Mouse (Mus musculus) hindbrain, embryonic 16.5 days (tissue): ENCODE data around the gene Ccin. TPM values are rescaled to one million over a fixed set of nuclear protein-coding genes. Genes with fewer than 3 reads are reported as not detected.

Experiments used
- ATAC-seq: fragments of 200-750 bp; cut with Nextera tagmentation; 2 replicates; pipeline ENCODE4 v1.8.0; 2017; ENCODE audit warnings: moderate TSS enrichment, moderate library complexity
- H3K27ac ChIP-seq: fragments of 300-500 bp; sonication (generic); 2 replicates; pipeline ENCODE4 v1.5.1; 2014; ENCODE audit warnings: low read depth, mild to moderate bottlenecking, control low read depth, low read length, moderate library complexity
- H3K27me3 ChIP-seq: fragments of 300-500 bp; sonication (generic); replicated peaks from 2 replicates; pipeline ENCODE4 v1.6.1; 2014; ENCODE audit warnings: low read length; ENCODE audit not compliant: control insufficient read depth, insufficient read depth
- H3K36me3 ChIP-seq: fragments of 300-500 bp; sonication (generic); 2 replicates; pipeline ENCODE4 v1.6.1; 2014; ENCODE audit warnings: mild to moderate bottlenecking, low read length, moderate library complexity, mixed read lengths; ENCODE audit not compliant: control insufficient read depth, insufficient read depth
- H3K4me1 ChIP-seq: fragments of 300-500 bp; sonication (generic); 2 replicates; pipeline ENCODE4 v1.6.1; 2014; ENCODE audit warnings: low read depth, low read length; ENCODE audit not compliant: control insufficient read depth, insufficient read depth
- H3K4me2 ChIP-seq: fragments of 300-500 bp; sonication (generic); 2 replicates; pipeline ENCODE4 v1.6.1; 2014; ENCODE audit warnings: mild to moderate bottlenecking, low read length, control low read depth, moderate library complexity
- H3K4me3 ChIP-seq: fragments of 300-500 bp; sonication (generic); 2 replicates; pipeline ENCODE4 v1.5.1; 2014; ENCODE audit warnings: mild to moderate bottlenecking, low read length, control low read depth, moderate library complexity
- H3K9ac ChIP-seq: fragments of 300-500 bp; sonication (generic); 2 replicates; pipeline ENCODE4 v1.6.1; 2014; ENCODE audit warnings: low read depth, mild to moderate bottlenecking, control low read depth, low read length, moderate library complexity
- H3K9me3 ChIP-seq: fragments of 300-500 bp; sonication (generic); 2 replicates; pipeline ENCODE4 v1.6.1; 2014; ENCODE audit warnings: mild to moderate bottlenecking, low read length, moderate library complexity; ENCODE audit not compliant: control insufficient read depth
- WGBS: fragments of 180-500 bp; shearing (Covaris S2); extraction: QIAGEN DNeasy Blood & Tissue Kit; methylation state at CpG from one replicate; pipeline ENCODE4 v1.1.7; 2014; 5-methylcytosine and 5-hydroxymethylcytosine counted together
- polyA plus RNA-seq: library from polyadenylated mRNA; unstranded; fragments of >200 nt; fragmentation: Nextera tagmentation; extraction: Ambion mirVana; gene quantifications from 2 replicates; pipeline ENCODE4 v1.2.1, GENCODE M21; 2015

Ccin gene
- not detected in 2 replicates for polyA plus RNA-seq

GRCm38 (mm10) chr4:43983181-43983580 is at the start of gene Ccin:
Ccin (plus strand) TSS chr4:43983483.
- Histone ChIP-seq H3K4me2 (peak within 1 kb of the TSS; percentile 78), H3K27me3 (no peaks in the 10 kb centered on the region), H3K4me3 (peak within 1 kb of the TSS; percentile 39), H3K4me1 (peaks cover 13% of the 10 kb centered on the region), H3K9ac (peak within 1 kb of the TSS; percentile 61), H3K27ac (no peak within 1 kb of the TSS), H3K36me3 (no peaks in the 10 kb centered on the region), H3K9me3 (no peaks in the 10 kb centered on the region)
- ATAC-seq = no peak
- 84% methylated on average over 11 of the region's 11 CpGs for WGBS

DNA sequence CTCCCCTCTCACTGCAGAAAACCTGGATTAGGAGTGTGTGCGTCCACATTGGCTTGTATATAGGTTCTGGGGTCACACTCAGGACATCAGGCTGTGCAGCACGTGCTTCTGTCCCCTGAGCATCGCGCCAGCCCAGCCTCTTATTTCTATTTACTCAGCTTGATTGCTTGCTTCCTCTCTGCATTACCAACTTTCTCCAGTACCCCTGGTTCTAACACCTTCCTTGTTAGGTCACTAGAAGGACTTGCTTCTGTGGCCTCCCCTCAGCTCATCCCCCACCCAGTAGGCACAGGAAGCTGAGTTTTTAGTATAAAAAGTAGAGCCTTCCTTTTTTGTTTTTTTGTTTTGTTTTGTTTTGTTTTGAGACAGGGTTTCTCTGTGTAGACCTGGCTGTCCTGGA is 47.1 kb upstream of the Ccin start:
- Histone ChIP-seq H3K9ac (no peak overlapping the region), H3K9me3 (no peaks in the 10 kb centered on the region), H3K4me1 (no peaks in the 10 kb centered on the region), H3K36me3 (peaks cover 12% of the 10 kb centered on the region), H3K27me3 (no peaks in the 10 kb centered on the region), H3K4me2 (no peak overlapping the region), H3K4me3 (no peak overlapping the region), H3K27ac (no peak overlapping the region)
- 97% methylated on average over 4 of the region's 4 CpGs for WGBS
- ATAC-seq = no peak

DNA sequence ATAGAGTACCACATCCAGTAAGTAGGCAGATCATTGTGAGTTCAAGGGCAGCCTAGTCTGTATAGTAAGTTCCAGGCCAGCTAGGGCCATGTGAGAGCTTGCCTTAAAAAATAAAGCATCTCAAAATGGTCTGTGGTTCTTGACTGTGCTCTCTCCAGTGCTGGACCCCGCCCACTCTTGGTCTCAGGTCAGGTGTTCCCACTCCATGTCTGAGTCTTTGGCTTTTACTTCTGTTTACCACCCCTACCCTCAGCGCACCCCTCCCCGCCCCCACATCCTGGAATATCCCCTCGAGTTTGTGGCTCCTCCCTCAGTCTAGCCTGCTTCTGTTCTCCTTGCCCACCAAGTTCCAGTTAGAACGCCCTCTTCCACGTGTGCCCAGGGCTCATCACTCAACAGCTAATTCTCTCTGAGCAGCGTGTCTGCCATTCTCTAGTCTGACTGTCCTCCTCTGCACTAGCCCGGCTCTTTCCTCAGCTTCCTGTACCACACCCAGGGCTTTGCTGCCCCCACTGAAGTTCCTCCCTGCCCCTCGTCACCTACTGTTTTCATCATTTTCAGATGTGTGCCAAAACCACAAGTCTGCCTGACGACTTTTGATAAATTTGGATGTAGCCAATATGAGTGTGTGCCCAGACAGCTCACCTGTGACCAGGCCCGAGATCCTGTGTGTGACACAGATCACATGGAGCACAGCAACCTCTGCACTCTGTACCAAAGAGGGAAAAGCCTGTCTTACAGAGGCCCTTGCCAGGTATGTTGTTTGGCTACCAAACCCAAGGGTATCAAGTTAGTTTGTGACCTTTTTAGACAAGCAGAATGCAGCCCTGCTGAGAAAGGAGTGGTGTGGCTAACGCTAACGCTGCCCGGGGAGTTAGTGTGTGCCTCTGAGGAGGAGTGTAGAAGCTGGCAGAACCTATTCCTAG is 46.3 kb upstream of the Ccin start:
- no peak for ATAC-seq
- WGBS = 85% methylated on average over 14 of the region's 14 CpGs
- no peak overlapping the region for H3K4me3 ChIP-seq
- no peaks in the 10 kb centered on the region for H3K9me3 ChIP-seq
- no peak overlapping the region for H3K9ac ChIP-seq
- no peaks in the 10 kb centered on the region for H3K4me1 ChIP-seq
- no peaks in the 10 kb centered on the region for H3K27me3 ChIP-seq
- H3K36me3 ChIP-seq = peaks cover 9% of the 10 kb centered on the region
- no peak overlapping the region for H3K4me2 ChIP-seq
- no peak overlapping the region for H3K27ac ChIP-seq

DNA sequence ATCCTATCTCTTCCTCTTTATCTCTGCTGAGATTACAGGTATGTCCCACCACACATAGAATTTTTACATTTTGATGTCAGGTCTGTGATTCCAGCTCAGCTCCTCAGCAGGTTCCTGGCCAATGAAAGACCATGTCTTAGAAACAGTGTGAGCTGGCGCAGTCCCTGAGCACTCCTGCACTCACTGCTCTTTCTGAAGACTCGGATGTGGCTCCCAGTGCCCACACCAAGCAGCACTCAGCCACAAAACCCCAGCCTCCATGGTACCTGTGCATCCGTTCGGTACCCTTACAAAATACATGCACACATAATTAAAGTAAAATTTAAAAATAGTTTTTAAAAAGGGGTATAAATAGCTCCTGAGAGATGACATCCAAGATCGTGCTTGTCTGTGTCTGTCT is 42.0 kb upstream of the Ccin start:
- no peaks in the 10 kb centered on the region for H3K27me3 ChIP-seq
- no peak for ATAC-seq
- 94% methylated on average over 5 of the region's 5 CpGs for WGBS

GRCm38 (mm10) chr4:43942421-43942820 is 40.9 kb upstream of the Ccin start:
- H3K4me2 ChIP-seq = no peak overlapping the region
- peaks cover 10% of the 10 kb centered on the region for H3K36me3 ChIP-seq
- no peak overlapping the region for H3K4me3 ChIP-seq
- ATAC-seq = no peak
- 90% methylated on average over 8 of the region's 8 CpGs for WGBS
- H3K9me3 ChIP-seq = no peaks in the 10 kb centered on the region
- no peaks in the 10 kb centered on the region for H3K4me1 ChIP-seq
- no peak overlapping the region for H3K9ac ChIP-seq
- no peak overlapping the region for H3K27ac ChIP-seq
- H3K27me3 ChIP-seq = no peaks in the 10 kb centered on the region

More for the DNA sequence above, 42.0 kb upstream of the Ccin start:
- no peak overlapping the region for H3K9ac ChIP-seq
- peaks cover 12% of the 10 kb centered on the region for H3K36me3 ChIP-seq
- H3K27ac ChIP-seq = no peak overlapping the region
- no peaks in the 10 kb centered on the region for H3K9me3 ChIP-seq
- no peak overlapping the region for H3K4me3 ChIP-seq
- H3K4me1 ChIP-seq = no peaks in the 10 kb centered on the region
- H3K4me2 ChIP-seq = no peak overlapping the region

GRCm38 (mm10) chr4:43947571-43947970 is 35.7 kb upstream of the Ccin start:
- no peak overlapping the region for H3K9ac ChIP-seq
- 93% methylated on average over 2 of the region's 2 CpGs for WGBS
- no peak overlapping the region for H3K4me3 ChIP-seq
- ATAC-seq = no peak
- no peaks in the 10 kb centered on the region for H3K9me3 ChIP-seq
- H3K4me1 ChIP-seq = no peaks in the 10 kb centered on the region
- peaks cover 5% of the 10 kb centered on the region; the same call in 1 of the 2 replicates for H3K36me3 ChIP-seq
- no peaks in the 10 kb centered on the region for H3K27me3 ChIP-seq
- H3K27ac ChIP-seq = no peak overlapping the region
- H3K4me2 ChIP-seq = no peak overlapping the region

GRCm38 (mm10) chr4:43957292-43957845 is 25.9 kb upstream of the Ccin start, which contains the start of gene Glipr2:
Glipr2 (plus strand) TSS chr4:43957401.
- WGBS = under 1% methylated on average over 45 of the region's 45 CpGs
- H3K9ac ChIP-seq = peak within 1 kb of the TSS; percentile 74
- H3K27me3 ChIP-seq = no peaks in the 10 kb centered on the region
- peak within 1 kb of the TSS; percentile 57 for H3K27ac ChIP-seq
- ATAC-seq = peak; percentile 89
- H3K4me1 ChIP-seq = peaks cover 12% of the 10 kb centered on the region
- H3K4me3 ChIP-seq = peak within 1 kb of the TSS; percentile 63
- H3K4me2 ChIP-seq = peak within 1 kb of the TSS; percentile 99
- H3K36me3 ChIP-seq = no peaks in the 10 kb centered on the region
- no peaks in the 10 kb centered on the region for H3K9me3 ChIP-seq

- Histone ChIP-seq H3K27me3 (no peaks in the 10 kb centered on the region), H3K9ac (peak overlapping the region; percentile 74), H3K4me2 (peak overlapping the region; percentile 99), H3K9me3 (no peaks in the 10 kb centered on the region), H3K36me3 (no peaks in the 10 kb centered on the region), H3K4me1 (peaks cover 12% of the 10 kb centered on the region), H3K4me3 (peak overlapping the region; percentile 63), H3K27ac (peak overlapping the region; percentile 57)
- ATAC-seq = peak; percentile 83
- 0% methylated on average over 26 of the region's 26 CpGs for WGBS
Observed at GRCm38 (mm10) chr4:43957846-43958461, 25.3 kb upstream of the Ccin start.
